Mouse (Mus musculus) forebrain, embryonic 13.5 days (tissue): Measurements from ENCODE around the gene Olfr630. TPM values are rescaled to one million over a fixed set of nuclear protein-coding genes. Genes with fewer than 3 reads are reported as not detected.

Experiments used
- ATAC-seq: fragments of 200-750 bp; cut with Nextera tagmentation; 2 replicates; pipeline ENCODE4 v1.8.0; 2017
- H3K27ac ChIP-seq: fragments of 300-500 bp; sonication (generic); 2 replicates; pipeline ENCODE4 v1.5.1; 2015; ENCODE audit warnings: inconsistent platforms, mild to moderate bottlenecking, moderate library complexity
- H3K27me3 ChIP-seq: fragments of 300-500 bp; sonication (generic); 2 replicates; pipeline ENCODE4 v1.6.1; 2015; ENCODE audit warnings: mild to moderate bottlenecking, inconsistent platforms
- H3K36me3 ChIP-seq: fragments of 300-500 bp; sonication (generic); 2 replicates; pipeline ENCODE4 v1.6.1; 2015; ENCODE audit warnings: mild to moderate bottlenecking, inconsistent platforms; ENCODE audit not compliant: poor library complexity, severe bottlenecking
- H3K4me1 ChIP-seq: fragments of 300-500 bp; sonication (generic); 2 replicates; pipeline ENCODE4 v1.6.1; 2015; ENCODE audit warnings: inconsistent platforms
- H3K4me2 ChIP-seq: fragments of 300-500 bp; sonication (generic); 2 replicates; pipeline ENCODE4 v1.6.1; 2015; ENCODE audit warnings: inconsistent platforms, mild to moderate bottlenecking, moderate library complexity
- H3K4me3 ChIP-seq: fragments of 300-500 bp; sonication (generic); 2 replicates; pipeline ENCODE4 v1.5.1; 2015; ENCODE audit warnings: mild to moderate bottlenecking, inconsistent platforms
- H3K9ac ChIP-seq: fragments of 300-500 bp; sonication (generic); 2 replicates; pipeline ENCODE4 v1.6.1; 2015; ENCODE audit warnings: mild to moderate bottlenecking, inconsistent platforms
- H3K9me3 ChIP-seq: fragments of 300-500 bp; sonication (generic); replicated peaks from 2 replicates; pipeline ENCODE4 v1.6.1; 2016; ENCODE audit warnings: inconsistent platforms
- WGBS: fragments of 180-500 bp; shearing (Covaris S2); methylation state at CpG from one replicate; pipeline ENCODE4 v1.1.7; 2015; 5-methylcytosine and 5-hydroxymethylcytosine counted together
- polyA plus RNA-seq: library from polyadenylated mRNA; unstranded; fragments of >200 nt; fragmentation: Nextera tagmentation; extraction: Ambion mirVana; gene quantifications from 2 replicates; pipeline ENCODE4 v1.2.1, GENCODE M21; 2015

The Olfr630 gene
- polyA plus RNA-seq, 1 experiment from 2014 or later: not detected

- Histone ChIP-seq H3K27me3 (no peaks in the 10 kb centered on the region), H3K4me2 (no peak within 1 kb of the TSS), H3K27ac (no peak within 1 kb of the TSS), H3K4me1 (no peaks in the 10 kb centered on the region), H3K4me3 (no peak within 1 kb of the TSS), H3K9ac (no peak within 1 kb of the TSS), H3K36me3 (no peaks in the 10 kb centered on the region), H3K9me3 (no peaks in the 10 kb centered on the region)
- ATAC-seq: no peak
Observed at GRCm38 (mm10) chr7:103714371-103714770, 42.8 kb downstream of the Olfr630 start, which contains the start of gene Olfr243. Olfr243 (plus strand) TSS chr7:103714671.

GRCm38 (mm10) chr7:103712024-103712423 is 45.1 kb downstream of the Olfr630 start:
- H3K27me3 ChIP-seq: no peaks in the 10 kb centered on the region
- no peak overlapping the region for H3K27ac ChIP-seq
- no peak overlapping the region for H3K9ac ChIP-seq
- H3K36me3 ChIP-seq: no peaks in the 10 kb centered on the region
- no peaks in the 10 kb centered on the region for H3K4me1 ChIP-seq
- no peak overlapping the region for H3K4me3 ChIP-seq
- no peaks in the 10 kb centered on the region for H3K9me3 ChIP-seq
- WGBS: 38% methylated on average over 2 of the region's 2 CpGs
- no peak for ATAC-seq
- H3K4me2 ChIP-seq: no peak overlapping the region

Other genes starting within 250 kb of the Olfr630 start
- not detected in 2 replicates for gene Olfr610, start 245.2 kb downstream of the Olfr630 start, polyA plus RNA-seq
- gene Olfr611, start 236.5 kb downstream of the Olfr630 start, polyA plus RNA-seq: not detected in 2 replicates
- not detected in 2 replicates for gene Olfr612, start 214.6 kb downstream of the Olfr630 start, polyA plus RNA-seq
- gene Olfr613, start 209.3 kb downstream of the Olfr630 start, polyA plus RNA-seq: not detected in 2 replicates
- gene Olfr615, start 201.3 kb downstream of the Olfr630 start, polyA plus RNA-seq: not detected in 2 replicates
- gene Olfr616, start 188.2 kb downstream of the Olfr630 start, polyA plus RNA-seq: not detected in 2 replicates
- not detected in 2 replicates for gene Olfr617, start 184.3 kb downstream of the Olfr630 start, polyA plus RNA-seq
- gene Olfr618, start 167.2 kb downstream of the Olfr630 start, polyA plus RNA-seq: not detected in 2 replicates
- gene Olfr619, start 156.8 kb downstream of the Olfr630 start, polyA plus RNA-seq: not detected in 2 replicates
- not detected in 2 replicates for gene Olfr620, start 144.8 kb downstream of the Olfr630 start, polyA plus RNA-seq
- gene Olfr622, start 114.6 kb downstream of the Olfr630 start, polyA plus RNA-seq: not detected in 2 replicates
- gene Olfr623, start 93.6 kb downstream of the Olfr630 start, polyA plus RNA-seq: not detected in 2 replicates
- gene Olfr624, start 86.1 kb downstream of the Olfr630 start, polyA plus RNA-seq: 0.03 TPM in 1 of 2 replicates, not detected in the other
- gene Olfr625-ps1, start 74.6 kb downstream of the Olfr630 start, polyA plus RNA-seq: not detected in 2 replicates
- not detected in 2 replicates for gene Olfr243, start 42.7 kb downstream of the Olfr630 start, polyA plus RNA-seq
- not detected in 2 replicates for gene Olfr628, start 27.0 kb downstream of the Olfr630 start, polyA plus RNA-seq
- not detected in 2 replicates for gene Olfr629, start 12.4 kb downstream of the Olfr630 start, polyA plus RNA-seq
- gene Olfr69, start 14.3 kb upstream of the Olfr630 start, polyA plus RNA-seq: not detected in 2 replicates
- gene Olfr68, start 22.4 kb upstream of the Olfr630 start, polyA plus RNA-seq: not detected in 2 replicates
- not detected in 2 replicates for gene Olfr67, start 34.5 kb upstream of the Olfr630 start, polyA plus RNA-seq
- 960 and 1,191 TPM in 2 replicates for gene Hbb-bt, start 56.7 kb upstream of the Olfr630 start, polyA plus RNA-seq
- 1,844 and 2,278 TPM in 2 replicates for gene Hbb-bs, start 70.8 kb upstream of the Olfr630 start, polyA plus RNA-seq
- not detected in 2 replicates for gene Hbb-bh2, start 83.2 kb upstream of the Olfr630 start, polyA plus RNA-seq
- 32.1 and 81.1 TPM in 2 replicates for gene Hbb-bh1, start 85.8 kb upstream of the Olfr630 start, polyA plus RNA-seq
- gene Hbb-y, start 95.9 kb upstream of the Olfr630 start, polyA plus RNA-seq: 3,762 and 4,630 TPM in 2 replicates
- gene Olfr66, start 128.9 kb upstream of the Olfr630 start, polyA plus RNA-seq: not detected in 2 replicates
- gene Olfr64, start 137.2 kb upstream of the Olfr630 start, polyA plus RNA-seq: not detected in 2 replicates
- not detected in 2 replicates for gene Olfr65, start 146.2 kb upstream of the Olfr630 start, polyA plus RNA-seq
- gene Olfr631, start 171.5 kb upstream of the Olfr630 start, polyA plus RNA-seq: not detected in 2 replicates
- not detected in 2 replicates for gene Olfr632, start 177.0 kb upstream of the Olfr630 start, polyA plus RNA-seq
- not detected in 2 replicates for gene Olfr633, start 187.1 kb upstream of the Olfr630 start, polyA plus RNA-seq
- gene Olfr635, start 213.8 kb upstream of the Olfr630 start, polyA plus RNA-seq: not detected in 2 replicates
- not detected in 2 replicates for gene Olfr638, start 241.4 kb upstream of the Olfr630 start, polyA plus RNA-seq